Mouse (Mus musculus) natural killer cell, adult 2 months (primary cell): Measurements from ENCODE around the gene Shank2.

Source experiments
- DNase-seq, 2 experiments: peaks; one replicate each; pipeline ENCODE4 v3.0.0; 2022; ENCODE audit warnings: low spot score in 2 of 2

The Shank2 gene

DNA sequence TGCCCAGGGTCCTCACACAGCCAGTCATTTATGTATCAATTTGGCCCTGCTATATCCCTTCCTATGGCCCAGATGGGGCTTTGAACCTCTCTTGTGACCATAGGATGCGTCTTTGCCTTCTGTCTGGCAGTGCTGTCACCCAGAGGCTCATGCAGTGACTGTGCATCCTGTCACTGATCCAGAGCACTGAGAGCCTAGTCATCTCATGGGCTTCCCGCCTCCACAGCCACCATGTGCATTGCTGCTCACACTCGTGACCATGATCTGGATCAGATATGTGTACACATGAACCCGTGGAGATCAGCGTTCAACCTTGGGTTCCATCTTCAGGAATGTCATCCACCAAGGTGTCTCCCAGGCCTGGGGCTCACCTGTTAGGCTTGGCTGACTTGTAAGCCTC lies 227.0 kb downstream of the Shank2 start:
- DNase-seq: no peak

DNA sequence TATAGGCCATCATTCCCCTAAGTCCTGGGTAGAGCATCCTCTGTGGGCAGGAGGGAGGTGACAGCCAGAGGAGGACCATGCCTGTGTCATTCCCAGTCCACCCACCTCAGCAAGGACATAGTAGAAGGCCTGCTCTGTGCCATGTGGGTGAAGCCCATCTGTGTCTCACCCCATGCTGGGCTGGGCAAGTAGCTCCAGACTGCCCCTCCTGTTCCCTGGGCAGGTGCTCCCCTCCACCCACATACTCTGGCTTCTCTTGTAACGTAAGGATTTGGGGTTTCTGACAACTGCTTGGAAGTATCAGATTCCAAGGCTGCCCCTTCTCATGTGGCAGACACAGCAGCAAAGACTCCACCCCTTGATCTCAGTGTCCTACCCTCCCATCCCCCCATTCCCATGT lies 227.7 kb downstream of the Shank2 start:
- no peak for DNase-seq

DNA sequence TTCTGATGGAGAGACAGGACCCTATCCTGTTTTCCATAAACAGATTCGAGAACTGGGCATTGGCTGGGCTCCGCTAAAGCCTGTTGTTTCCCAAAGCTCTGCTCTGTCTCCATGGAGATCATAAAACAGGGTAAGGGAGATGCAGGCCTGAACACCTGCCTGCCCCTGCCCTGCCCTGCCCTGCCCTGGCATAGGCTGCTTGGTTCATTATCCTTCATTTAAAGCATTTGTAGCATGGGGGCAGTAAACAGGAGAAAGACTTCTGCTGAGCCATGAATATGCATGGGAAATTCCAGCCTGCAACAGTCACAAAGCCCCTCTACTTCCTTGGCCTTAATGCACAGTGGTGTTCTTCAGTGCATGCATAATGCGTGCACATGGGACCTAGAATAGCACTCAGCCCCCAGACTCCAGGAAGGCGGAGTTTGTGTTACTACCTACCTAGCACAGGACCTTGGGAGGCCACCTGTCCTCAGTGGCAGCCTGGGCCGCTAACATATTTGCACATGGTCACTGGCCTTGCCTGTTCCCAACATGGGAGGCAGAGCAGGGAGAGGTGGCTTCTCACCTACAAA lies 230.5 kb downstream of the Shank2 start:
- DNase-seq: no peak

DNA sequence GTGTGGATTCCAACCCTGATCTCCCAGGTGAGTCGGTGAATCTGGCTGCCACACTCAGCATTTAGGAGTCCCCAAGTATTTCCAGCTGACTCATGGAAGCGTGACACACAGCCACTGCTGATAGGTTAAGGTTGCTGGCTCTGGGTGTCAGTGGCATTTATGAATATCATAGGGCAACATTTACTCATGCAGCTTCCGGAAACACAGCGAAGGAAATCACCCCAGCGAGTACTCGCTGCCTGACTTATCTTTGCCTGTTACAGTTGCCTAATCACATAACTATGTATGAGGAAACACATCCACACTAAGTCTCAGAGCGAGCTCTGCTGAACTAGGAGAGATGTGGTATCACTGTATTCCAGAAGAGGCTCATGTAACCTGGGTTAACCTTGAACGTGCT lies 231.8 kb downstream of the Shank2 start:
- no peak for DNase-seq

DNA sequence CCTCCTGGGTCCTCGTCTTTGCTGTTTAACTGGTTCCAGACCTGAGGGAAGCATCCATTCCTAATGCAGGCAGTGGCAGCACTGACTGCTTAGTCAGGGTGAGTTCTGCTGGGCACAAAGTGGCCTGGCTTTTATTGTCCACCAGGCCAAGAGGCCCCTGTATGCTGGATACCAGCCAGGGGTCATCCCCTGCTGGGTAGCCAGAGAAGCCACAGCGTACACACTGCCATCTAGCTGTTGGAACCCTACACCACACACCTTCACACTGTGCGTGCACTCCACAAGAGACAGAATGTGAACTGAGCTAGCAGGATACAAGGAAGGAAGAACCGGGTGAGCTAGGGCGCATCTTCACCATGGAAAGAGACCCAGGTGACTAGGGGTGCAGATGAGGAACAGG lies 233.1 kb downstream of the Shank2 start:
- no peak for DNase-seq

DNA sequence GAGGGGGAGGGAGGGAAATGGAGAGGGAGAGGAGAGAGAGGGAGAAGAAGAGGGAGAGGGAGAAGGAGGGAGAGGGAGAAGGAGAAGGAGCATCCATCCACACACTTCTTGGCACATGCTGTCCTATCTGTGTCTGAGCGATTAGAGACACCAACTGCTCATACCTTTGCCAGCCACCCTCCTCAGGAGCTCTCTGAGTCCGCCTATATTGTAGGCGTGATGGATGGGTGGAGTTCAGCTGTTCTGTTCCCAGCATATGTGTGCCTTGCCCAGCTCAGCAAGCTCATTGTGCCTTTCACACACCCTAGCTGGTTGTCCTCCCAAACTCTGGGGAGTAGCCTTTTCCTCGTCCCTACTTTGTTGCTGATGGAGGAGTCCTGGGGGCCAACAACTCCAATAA lies 233.8 kb downstream of the Shank2 start:
- no peak for DNase-seq

DNA sequence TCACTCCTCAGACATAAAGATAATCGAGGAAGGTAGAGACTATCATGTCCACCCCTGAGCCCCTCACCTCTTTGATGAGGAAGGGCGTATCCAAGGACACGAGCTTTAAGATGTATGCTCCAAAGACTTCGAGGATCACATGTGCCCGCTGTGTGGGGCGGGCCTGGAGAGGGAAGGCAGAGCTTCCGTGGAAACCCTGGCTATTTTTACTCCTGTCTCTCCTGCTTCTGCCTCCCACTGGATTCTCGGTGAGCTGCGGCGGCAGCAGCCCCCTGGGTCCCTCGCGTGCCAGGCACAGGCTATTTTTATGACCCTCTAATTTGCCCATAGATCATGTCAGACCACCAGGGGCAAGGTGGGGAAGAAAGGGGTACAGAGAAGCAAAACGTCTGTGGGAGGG lies 235.1 kb downstream of the Shank2 start:
- DNase-seq: no peak

DNA sequence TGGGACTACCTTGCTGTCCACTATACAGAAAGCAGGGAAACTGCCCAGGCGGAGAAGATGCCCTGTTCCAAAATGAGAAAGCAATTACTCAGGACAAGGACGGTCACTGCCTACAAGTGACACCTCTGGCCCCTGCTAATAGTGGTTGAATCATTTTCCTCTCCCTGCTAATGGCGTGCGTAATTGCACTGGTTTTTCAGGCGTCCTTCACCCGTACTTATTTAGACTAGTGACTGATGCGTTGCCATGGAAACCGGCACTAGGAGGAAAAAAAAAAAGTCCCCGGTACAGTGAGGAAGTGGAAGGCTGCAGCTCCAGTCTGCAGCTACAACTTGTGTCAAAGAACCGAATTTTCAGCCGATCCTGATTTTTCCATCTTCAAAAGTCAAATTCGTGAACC lies 236.7 kb downstream of the Shank2 start:
- peak in 1 of 2 experiments; percentile 13 for DNase-seq

DNA sequence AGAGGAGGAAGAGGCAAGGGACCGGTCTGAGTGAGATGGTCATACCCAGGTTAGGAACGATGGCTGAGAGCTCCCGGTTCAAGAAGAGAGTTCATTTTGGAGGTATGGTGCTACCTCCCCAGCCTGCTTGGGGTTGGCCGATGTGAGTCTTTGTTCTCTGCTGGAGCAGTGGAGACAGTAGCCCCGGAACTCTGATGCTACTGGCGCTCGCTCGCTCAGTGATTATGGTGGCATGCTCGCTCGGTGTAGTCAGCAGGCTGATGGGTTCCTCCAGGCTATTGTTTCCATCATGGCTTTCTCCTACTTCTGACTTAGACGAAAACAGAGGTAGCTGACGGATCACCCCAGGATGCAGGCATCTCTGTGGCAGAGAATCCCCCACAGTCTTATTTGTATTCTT lies 237.3 kb downstream of the Shank2 start:
- no peak for DNase-seq

DNA sequence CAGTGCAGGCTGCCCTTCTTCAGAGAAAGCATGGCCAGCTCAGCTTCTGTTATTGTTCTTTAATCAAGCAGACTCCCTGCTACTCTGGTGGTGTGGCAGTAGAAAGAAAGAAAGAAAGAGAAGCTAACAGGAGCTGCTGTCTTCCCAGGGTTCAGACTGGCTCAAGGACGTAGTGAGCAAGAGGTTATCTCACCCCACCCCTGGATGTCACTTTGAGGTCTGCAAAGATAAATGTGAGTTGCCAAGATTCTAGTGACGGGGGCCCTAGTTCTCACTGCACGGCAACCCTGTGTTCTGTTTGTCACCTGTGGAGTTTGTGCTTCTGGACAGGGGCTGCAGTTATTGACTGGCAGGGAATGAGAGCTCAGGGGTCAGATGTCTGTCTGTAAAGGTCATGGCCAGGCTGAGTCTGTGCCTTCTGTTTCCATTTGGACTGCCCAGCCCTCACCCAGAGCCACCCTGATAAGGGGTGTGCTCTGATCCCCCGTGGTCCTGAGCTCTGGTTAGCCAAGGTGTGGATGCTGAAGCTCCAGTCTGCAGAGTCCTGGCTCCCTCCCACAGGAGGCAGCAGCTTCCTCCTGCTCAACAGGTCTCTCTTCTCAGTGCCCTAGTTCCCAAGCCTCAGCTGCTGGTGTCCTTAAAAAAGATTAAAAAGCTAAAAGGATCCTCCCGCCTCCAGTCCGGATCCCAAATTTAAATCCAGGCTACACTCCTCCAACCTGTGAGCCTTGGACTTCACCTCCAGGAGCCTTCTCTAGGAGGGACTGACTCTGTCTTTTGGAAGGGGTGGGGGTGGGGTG lies 238.0 kb downstream of the Shank2 start:
- no peak for DNase-seq

DNA sequence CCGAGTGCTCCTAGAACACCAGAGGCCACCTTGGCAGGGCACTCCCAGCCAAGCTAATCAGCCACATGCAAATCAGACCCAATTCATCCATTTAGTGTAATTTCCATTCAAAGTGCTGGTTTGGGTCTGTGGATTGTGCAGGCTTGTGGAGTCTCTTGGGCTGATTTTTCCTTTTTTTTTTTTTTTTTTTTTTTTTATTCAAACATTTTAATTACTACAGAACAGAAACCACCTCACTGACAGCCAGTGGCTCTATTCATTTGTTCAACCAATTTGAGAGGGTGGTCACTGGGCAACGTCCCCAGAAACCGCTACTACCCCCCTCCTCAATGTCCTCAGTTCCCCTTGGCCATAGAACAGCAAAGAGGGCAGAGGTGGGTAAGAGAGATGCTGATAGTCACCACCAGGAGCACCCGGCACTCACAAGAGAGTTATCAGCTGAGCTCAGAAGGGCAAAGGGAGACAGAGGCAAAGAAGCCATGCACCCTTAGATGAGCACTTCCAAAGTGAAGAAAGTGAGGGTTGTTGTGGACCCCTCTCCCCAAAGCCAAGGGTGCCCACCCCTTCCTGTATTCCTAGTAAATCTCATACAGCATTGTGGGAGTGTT lies 239.1 kb downstream of the Shank2 start:
- DNase-seq: no peak

DNA sequence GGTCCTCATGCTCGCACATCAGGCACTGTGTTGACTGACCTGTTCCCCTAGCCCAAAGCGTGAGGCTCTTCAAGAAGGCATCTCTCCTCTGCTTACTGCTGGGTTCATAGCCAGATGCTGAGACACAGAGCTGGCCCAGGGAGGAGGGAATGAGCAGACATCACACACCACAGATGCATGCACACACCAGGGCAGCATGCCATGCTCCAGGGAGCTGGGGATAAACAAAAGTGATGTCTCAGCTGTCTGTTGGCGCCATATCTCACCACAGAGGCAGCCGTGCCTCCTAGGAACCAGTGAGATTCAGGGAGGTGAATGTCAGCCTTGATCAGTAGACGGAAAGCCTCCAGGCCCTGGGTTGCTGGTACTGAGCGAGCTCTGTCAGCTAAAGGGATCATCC lies 242.5 kb downstream of the Shank2 start:
- no peak for DNase-seq

DNA sequence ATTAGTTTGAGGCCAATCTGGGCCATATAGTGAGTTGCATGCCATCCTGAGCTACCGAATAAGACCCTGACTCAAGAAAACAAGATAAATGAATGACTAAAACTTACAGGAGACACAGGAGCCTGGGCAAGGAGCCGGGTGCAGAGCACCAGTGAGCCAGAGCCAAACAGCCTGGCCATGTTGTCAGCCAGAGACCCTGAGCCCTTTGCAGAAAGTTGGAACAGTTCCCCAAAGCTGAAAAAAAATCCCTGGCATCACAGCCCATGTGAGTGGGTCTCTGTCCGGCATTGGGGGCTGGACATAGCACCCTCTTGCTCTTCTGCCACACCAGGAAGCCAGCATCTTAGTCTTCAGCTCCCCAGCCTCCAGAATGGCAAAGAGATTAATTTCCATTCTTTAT lies 244.5 kb downstream of the Shank2 start:
- DNase-seq: no peak

DNA sequence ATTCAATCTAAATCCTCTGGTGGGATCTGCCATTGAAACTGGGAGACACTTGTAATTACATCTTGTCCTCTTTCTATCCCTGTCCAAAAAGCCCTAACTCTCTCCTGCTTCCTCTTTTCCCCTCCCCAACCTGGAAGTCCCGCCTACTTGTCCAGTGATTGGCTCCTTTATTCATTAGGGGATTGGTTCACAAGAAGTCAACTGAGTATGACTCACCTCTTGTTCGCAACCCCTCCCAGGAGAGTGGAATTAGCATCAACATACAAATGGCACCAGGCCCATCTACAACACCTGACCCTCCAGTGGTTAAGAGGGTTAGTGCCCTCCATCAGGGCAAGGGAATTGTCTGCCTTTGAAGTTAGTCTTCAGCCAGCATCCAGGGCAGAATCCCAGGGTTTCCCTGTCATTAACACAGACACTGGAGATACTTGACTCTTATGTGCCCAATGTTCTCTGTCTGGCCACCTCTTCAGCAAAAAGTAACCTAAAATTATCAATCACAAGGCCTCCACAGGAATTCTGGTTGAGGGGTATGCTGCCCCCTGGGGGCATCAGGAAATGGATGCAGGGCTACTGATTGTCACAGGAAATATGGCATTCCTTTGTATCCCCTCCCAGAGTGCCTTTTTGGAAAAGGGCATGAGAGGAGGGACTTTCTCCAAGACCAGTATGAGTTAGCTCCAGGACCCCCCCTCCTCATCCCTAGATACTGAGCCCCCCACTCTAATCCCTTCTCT lies 247.1 kb downstream of the Shank2 start:
- no peak for DNase-seq

DNA sequence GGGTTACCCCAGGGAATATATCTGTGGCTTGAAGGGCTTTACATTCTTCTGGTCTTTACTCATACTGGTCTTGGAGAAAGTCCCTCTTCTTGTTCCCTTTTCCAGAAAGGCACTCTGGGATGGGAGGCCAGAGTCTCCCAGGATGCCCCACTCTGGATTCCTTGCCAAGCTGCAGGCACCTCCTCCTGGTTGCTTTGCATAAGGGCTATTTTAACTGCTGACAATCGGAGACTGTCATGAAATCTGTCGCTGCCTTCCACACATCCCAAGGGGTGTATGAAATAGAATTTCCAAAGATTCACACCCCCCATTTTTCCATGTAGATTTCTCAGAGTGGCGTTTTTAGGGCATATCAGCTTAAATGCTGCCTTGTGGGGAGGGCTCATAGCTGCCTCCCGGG lies 249.1 kb downstream of the Shank2 start:
- no peak for DNase-seq

DNA sequence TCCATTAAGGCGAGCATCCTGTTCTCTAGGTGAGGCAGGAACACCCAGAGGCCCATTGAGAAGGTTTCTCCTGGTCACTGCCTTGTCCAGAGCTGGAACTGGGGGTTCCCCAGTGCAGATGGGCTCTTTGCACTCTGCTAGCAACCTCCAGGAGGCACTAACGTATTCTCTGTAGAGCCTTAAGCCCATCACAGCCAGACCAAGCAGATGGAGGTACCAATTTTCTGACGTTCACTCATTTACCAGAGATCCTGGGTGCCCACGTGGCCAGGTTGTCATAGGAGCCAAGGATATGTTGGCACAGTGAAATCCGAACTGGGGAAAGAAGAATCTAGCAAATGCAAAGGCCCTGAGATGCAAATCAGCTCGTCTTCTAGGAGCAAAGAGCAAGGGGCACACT lies 249.5 kb downstream of the Shank2 start:
- no peak for DNase-seq

DNA sequence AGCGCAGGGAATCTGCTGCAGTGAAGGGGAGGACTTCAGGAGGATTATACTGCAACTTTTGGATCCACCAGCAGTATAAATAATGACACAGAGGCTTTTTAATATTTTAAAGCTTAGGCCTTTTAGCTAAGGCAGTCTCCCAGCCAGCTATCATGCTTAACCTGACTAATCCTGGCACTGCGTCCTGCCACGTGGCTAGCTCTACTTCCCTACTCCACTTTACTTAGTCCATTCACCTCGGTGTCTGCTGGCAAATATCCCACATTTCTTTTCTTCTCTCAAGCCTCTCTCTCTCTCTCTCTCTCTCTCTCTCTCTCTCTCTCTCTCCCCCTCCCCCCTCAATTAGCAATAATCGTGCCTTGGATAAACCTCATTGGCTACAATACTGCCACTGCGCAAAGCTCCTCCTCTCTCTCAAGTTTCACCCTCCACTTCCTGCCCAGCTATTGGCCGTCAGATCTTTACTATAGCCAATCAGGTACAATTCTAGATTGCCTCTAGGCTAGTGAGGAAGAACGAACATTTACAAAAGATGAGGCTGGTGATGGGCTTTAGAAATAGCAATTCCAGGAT lies 253.0 kb downstream of the Shank2 start:
- no peak for DNase-seq

DNA sequence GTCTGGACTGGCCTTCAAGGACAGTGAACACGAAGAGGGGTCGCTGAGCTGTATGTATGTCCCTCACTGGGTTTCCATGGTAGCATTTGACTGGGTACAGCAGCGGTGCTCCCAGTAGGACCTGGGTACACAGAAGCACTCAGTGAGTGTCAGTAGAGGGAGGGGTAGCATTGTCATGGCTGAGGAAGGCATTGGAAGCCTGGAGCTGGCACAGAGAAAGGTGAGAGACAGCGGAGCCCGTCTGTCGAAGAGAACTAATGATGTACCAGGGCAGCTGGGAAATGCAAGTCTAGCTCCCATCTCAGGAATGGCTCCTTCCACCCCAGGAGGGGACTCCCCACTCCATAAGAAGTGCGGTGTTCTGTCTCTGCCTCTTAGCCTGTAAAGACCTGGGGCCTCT lies 256.1 kb downstream of the Shank2 start:
- DNase-seq: no peak

DNA sequence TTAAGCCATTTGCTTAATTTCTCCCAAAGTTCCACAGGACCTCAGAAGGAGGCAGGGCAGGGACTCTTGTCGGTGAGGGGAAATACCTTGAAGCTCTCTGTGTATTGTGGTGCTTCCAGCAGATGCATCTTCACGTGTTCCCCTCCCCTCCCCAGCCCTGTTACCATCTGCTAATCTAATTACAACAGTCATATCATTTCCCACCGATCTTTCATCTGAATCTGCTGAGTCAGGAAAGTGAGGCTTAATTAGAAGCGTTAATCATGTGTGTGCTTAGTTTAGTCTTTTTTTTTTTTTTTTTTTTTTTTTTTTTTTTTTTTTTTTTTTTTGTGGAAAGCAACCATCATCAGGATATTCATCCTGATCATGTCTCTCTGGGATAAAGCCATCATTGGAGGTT lies 256.6 kb downstream of the Shank2 start:
- DNase-seq: no peak

DNA sequence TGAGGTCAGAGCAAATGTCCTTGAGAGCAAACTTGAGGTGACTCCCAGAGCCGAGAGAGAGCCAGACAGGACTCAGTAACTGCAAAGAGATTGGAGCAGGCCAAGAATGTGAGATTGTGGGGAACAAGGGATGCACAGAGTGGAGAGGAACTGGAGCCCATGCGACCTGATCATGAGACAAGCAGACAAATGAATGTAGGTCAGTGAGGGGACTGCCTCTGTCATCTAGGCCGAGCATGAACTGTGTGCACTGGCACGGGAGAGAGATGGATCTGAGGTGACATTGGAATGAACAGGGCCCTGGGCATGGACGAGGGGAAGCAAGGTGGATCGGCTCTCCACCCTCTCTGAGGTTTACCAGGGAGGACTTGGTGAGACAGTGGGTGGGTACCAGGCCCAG lies 260.9 kb downstream of the Shank2 start:
- no peak for DNase-seq

DNA sequence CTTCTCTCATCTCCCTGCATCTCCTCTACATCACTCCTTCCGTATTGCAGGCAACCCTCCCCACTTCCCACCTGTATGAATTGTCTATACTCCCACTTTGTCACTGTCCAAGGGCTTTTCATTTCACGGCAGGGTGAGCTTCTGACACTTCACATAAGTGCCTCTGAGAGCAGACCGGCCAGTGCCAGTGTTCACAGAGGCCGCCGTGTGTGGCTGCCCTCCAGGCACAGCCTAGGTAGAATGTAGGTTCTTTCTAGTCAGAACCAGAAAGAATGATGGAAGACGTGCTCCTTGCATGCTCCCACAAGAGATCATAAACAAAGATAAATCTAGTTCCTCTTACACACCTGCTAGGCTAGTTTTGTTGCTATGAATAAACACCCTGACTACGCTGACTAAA lies 265.0 kb downstream of the Shank2 start:
- no peak for DNase-seq

DNA sequence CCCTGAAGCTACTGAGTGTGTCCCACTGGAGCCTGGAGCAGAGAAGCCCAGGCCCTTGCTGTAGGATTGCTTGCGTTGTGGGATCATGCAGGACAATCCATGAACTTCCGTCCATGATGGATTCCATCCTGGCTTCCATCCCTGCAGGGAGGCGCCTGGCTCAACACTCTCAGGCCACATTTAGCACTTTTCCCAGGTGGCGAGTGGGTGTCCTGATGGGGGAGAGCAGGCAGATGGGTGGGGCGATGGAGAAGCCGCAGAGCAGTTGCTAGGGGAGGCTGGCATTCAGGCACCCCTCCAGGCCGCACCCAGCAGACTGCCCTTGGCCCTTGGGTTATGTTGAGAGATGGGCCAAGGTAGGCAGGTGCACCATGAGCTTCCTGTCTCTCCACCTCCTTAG lies 266.6 kb downstream of the Shank2 start:
- DNase-seq: no peak
